In the genomic region with DNA sequence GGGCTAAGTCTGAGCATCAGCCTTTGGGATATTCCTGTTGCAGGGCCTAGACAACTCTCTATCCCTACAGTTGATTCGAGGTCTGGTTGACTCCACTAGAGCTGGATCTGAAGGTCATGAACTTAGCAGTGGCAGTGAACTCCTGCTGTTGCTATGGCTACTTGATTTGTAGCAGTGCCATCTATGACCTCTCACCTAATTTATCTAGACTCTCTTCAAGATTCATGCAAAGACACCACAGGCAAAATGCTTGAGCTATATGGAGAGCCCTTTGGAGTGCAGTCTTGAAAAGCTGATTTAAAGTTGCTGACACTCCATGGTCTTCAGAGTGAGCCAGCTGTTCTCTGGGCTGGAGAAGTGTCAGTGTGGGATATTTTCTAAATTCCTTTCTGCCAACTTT, we compare ENCODE assay signal across 29 mouse cellular contexts.
DNase-seq lines count a peak whose midpoint lies in the region; ATAC-seq and TF ChIP-seq lines count a peak whose summit lies in the region.
"Had no signal": no experiment of that assay in that cellular context is flagged by ENCODE, and none has a peak within 500 bp of the region (broad histone marks: within the 10 kb centered on the region; RNA-seq: fewer than 3 reads in every experiment).

No protein-coding gene starts in this region.

- no peaks in the 10 kb centered on the region for H3K9me3 ChIP-seq in lung, embryonic 14.5 days (ENCODE audit: low read depth, low read length)
- H3K9me3 ChIP-seq: embryonic facial prominence, embryonic 10.5 days; embryonic facial prominence, embryonic 13.5 days; forebrain, embryonic 13.5 days; heart, embryonic 12.5 days; heart, embryonic 15.5 days had no signal

- no peak overlapping the region for H3K27ac ChIP-seq in lung, embryonic 14.5 days (ENCODE audit: low read depth)
- H3K27ac ChIP-seq: embryonic facial prominence, embryonic 10.5 days; embryonic facial prominence, embryonic 13.5 days; forebrain, embryonic 13.5 days; gastrocnemius, adult 2 months; heart, embryonic 15.5 days; hindbrain, embryonic 14.5 days; hindbrain, postnatal 0 days had no signal

- H3K36me3 ChIP-seq in lung, embryonic 14.5 days (ENCODE audit: insufficient read depth) = no peaks in the 10 kb centered on the region
- H3K36me3 ChIP-seq: embryonic facial prominence, embryonic 10.5 days; embryonic facial prominence, embryonic 13.5 days; heart, embryonic 12.5 days; heart, embryonic 15.5 days had no signal

- no peak overlapping the region for H3K4me2 ChIP-seq in lung, embryonic 14.5 days
- H3K4me2 ChIP-seq: embryonic facial prominence, embryonic 13.5 days; forebrain, embryonic 13.5 days; heart, embryonic 12.5 days; heart, embryonic 15.5 days; hindbrain, embryonic 14.5 days had no signal

- H3K4me1 ChIP-seq in lung, embryonic 14.5 days (ENCODE audit: insufficient read depth) = no peaks in the 10 kb centered on the region
- H3K4me1 ChIP-seq: embryonic facial prominence, embryonic 13.5 days; forebrain, embryonic 13.5 days; heart, embryonic 15.5 days had no signal

- H3K9ac ChIP-seq in lung, embryonic 14.5 days = no peak overlapping the region
- H3K9ac ChIP-seq: embryonic facial prominence, embryonic 13.5 days; forebrain, embryonic 13.5 days; heart, embryonic 12.5 days; heart, embryonic 15.5 days; hindbrain, embryonic 14.5 days had no signal

- H3K4me3 ChIP-seq in lung, embryonic 14.5 days (ENCODE audit: low read depth, low read length) = no peak overlapping the region
- H3K4me3 ChIP-seq: embryonic facial prominence, embryonic 10.5 days; embryonic facial prominence, embryonic 13.5 days; erythroblast, embryonic 14.5 days; forebrain, embryonic 13.5 days; gastrocnemius, adult 2 months; heart, embryonic 12.5 days; heart, embryonic 15.5 days had no signal

- H3K27me3 ChIP-seq in lung, embryonic 14.5 days (ENCODE audit: insufficient read depth, low read length) = no peaks in the 10 kb centered on the region
- H3K27me3 ChIP-seq: embryonic facial prominence, embryonic 13.5 days; forebrain, embryonic 13.5 days; heart, embryonic 12.5 days; heart, embryonic 15.5 days had no signal

- ATAC-seq in lung, embryonic 14.5 days (ENCODE audit: insufficient read depth) = peak; percentile 77; the same call in 1 of the 2 replicates
- no peak for ATAC-seq in granulocyte monocyte progenitor cell, adult 5-6 weeks (replicated peaks; ENCODE audit: poor library complexity, severe bottlenecking)
- ATAC-seq: CD4-positive, CD25-positive, alpha-beta regulatory T cell, adult 4 months; forebrain, embryonic 13.5 days; forebrain, embryonic 16.5 days; hindbrain, postnatal 0 days; inflammation-experienced regulatory T-cells, adult 6 months; intestine, embryonic 16.5 days had no signal

- peak; percentile 52 for DNase-seq in lung, embryonic 14.5 days
- DNase-seq in lung, postnatal 25 days (ENCODE audit: low spot score) = no peak
- DNase-seq in R1 (ENCODE audit: low read depth, low spot score) = peak; percentile 2
- DNase-seq in brain, adult 2 months (ENCODE audit: low read depth, low spot score) = peak; percentile 22
- DNase-seq in embryo, embryonic 11 days = peak; percentile 16
- no peak for DNase-seq in heart, postnatal 4 days
- no peak for DNase-seq in Muller cell, postnatal 12 days (ENCODE audit: inconsistent ontology term)
- DNase-seq: adrenal gland, postnatal 25 days; cerebellum, adult 2 months; cerebellum, adult 9-11 months; cerebellum, postnatal 25 days; gastrocnemius, adult 2 months; gastrocnemius, postnatal 14 days; heart, adult 18-20 months; heart, postnatal 10 days; heart, postnatal 36 days had no signal

- TF ChIP-seq CTCF in lung, embryonic 14.5 days (IDR thresholded peaks at IDR 0.05; ENCODE audit: low read depth) = no peak

- WGBS in lung, embryonic 14.5 days = 3% methylated on average over 1 of the region's 1 CpGs

Comparison
In these comparisons a context has a peak if more than half of its experiments do, and no peak if none do; other contexts are left out.
1. DNase-seq: peak in lung, embryonic 14.5 days (single experiment), R1 (single experiment), brain, adult 2 months (single experiment) and embryo, embryonic 11 days (single experiment); none in lung, postnatal 25 days (single experiment), heart, postnatal 4 days (single experiment) and Muller cell, postnatal 12 days (single experiment).